Mouse (Mus musculus) adrenal gland, adult 18-20 months (tissue): ENCODE results near the gene Ralgps2. TPM values are rescaled to one million over a fixed set of nuclear protein-coding genes. Genes with fewer than 3 reads are reported as not detected.

Experiments used
- DNase-seq, 2 experiments: peaks; one replicate each; pipeline ENCODE4 v3.0.0; 2021 to 2022; ENCODE audit warnings: low spot score in 2 of 2
- long read RNA-seq, 2 experiments: library from polyadenylated mRNA; stranded (forward); transcript quantifications; one replicate each; pipeline ENCODE4 v2.0.0; 2021
- total RNA-seq, 2 experiments: library from RNA; stranded (reverse); gene quantifications; 1 replicate in 1 of 2; 2 replicates in 1 of 2; pipeline ENCODE4 v1.2.3; 2021

Ralgps2 gene
- 10 to 100 TPM; 10.5 to 16.0 TPM for total RNA-seq
- long read RNA-seq, experiment 1, partial matches to known transcripts = 0 of 1 reads
- long read RNA-seq, experiment 1, other reads (novel, unspliced or antisense) = 1 of 1 reads
- long read RNA-seq, experiment 2, full-length matches to known transcripts = 12 of 20 reads
- long read RNA-seq, experiment 2, partial matches to known transcripts = 3 of 20 reads
- long read RNA-seq, experiment 2, other reads (novel, unspliced or antisense) = 5 of 20 reads

DNA sequence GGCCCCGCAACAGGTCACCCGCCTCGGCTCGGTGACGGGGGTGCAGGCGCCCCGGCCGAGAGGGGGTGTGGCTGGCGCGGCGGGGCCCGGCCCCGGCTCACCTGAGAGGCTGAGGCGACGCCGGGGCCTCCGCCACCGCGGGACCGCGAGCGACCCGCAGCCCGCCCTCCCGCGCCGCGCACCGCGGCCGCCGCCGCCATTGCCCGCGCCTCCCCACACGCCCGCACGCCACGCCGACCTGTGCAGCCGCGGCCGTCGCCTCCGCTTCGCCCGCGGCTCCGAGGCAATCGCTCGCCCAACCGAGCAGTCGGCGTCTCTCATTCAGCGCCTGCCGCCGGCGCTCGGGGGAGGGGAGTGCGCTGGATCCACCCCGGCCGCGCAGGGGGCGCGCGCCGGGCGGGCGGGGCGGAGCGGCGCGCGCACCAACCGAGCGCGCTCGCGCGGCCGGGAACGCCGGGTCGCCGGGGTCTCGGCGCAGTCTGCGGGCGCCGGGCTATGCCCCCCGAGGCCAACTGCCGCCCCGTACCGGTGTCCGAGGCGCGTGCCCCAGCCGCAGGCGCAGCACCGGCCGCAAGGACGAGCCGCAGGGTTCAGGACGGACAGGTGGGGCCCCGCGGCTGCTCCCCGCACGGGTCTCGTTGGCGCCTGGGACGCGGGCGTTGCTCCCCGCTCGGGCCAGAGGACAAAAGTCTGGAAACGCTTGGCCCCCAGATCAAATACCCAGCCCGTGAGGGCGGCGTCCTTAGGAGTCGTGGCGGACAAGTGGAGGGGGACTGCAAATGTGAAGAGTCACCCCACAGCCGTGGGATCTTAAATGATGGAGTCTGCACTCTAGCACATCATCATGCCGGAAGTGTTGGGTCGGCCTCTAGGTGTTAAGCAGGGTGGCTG lies at the start of gene Ralgps2:
TSS of gene Ralgps2 (minus strand) at position 376 of the 891 bp plus-strand sequence.
- DNase-seq = peak; percentile 60 to 63

DNA sequence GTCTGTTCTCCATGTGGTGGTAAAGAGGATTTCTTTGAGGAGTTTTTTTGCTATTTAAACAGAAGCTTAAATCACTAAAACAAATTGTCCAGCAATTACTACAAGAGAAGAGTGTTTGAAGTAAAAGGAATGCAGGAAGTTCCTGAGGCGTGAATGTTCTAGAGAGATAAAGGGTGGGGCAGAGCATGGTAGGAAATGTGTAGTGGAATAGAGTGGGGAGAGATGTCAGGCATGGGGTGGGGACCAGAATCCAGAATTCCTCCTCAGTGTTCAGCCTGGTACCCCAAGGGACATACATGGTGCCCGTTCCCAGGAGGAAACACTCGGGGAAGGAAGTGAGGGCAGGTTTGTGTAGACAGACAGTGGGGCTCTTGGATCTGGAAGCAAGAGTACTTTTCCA lies 48.1 kb upstream of the Ralgps2 start:
- DNase-seq = no peak

DNA sequence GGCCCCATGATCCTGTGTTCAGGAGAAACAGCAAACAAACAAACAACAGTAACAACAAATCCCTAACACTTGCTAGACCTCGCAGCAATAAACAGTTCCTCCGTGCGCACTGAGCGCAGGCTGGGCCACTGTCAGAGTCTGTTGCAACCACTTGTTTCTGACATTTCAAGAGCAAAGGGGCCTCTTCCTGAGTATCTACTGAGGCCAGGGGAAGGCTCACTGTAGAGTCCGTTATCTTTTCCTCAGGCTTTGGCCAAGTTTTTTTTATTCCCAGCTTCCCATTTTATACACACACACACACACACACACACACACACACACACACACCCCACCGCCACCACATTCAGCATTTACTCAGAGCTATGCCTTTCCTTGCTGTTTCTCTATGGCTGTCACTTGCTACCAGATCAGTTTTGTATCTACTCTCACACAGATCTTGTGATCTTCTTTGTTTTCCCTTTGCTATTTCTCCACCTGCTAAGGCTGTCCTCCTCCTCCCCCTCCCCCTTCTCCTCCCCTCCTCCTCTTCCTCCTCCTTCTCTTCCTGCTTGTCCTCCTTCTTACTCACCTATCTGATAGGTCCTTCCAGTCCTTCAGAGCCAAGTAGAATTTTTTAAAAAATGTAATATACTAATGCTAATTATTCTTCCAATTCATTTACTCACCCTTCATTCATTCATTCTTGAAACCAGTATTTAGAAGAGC lies 47.4 kb upstream of the Ralgps2 start:
- no peak for DNase-seq

DNA sequence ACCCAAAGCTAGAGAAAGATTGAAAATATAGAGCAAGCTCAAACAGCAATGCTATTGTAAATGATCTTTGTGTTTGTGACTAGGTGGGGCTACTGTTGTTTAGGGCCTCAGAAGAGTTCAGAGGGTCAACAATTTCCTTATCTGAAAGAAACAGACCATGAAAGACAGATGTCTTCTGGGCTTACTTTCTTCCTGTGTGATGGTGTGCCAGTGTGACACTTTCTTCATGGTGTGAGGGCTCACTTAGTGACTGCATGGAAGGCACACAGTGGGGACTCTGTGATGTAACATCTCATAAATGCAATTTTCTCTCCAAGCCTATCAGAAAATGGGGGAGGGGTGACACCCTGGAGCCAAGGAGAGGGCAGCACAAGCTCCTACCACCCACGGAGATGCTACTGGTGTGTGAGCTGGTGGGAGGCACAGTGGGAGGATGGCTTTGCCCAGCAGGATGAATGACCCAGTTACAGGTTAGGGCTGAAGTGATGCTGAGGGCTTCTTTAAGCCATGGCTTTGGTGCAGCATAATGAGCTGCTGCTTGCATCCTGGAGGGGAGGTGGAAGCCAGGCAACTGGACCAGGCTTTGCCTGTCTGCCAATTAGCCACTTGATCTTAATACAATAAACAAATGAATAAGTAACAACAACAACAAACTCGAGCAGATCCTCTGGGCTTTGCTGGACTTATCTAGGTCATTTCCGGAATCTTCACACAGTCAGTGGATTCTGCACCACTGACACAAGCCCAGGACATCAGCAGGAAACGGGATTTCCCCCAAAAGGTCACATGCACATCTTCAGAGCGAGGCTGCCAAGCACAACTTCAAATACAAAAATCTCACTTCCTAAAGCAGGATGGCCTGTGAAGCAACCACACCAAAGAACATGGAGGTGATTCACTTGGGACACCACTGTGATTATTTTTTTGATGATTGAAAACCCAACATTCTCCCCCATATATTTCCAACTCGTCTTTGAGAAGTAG lies 46.5 kb upstream of the Ralgps2 start:
- DNase-seq = no peak

DNA sequence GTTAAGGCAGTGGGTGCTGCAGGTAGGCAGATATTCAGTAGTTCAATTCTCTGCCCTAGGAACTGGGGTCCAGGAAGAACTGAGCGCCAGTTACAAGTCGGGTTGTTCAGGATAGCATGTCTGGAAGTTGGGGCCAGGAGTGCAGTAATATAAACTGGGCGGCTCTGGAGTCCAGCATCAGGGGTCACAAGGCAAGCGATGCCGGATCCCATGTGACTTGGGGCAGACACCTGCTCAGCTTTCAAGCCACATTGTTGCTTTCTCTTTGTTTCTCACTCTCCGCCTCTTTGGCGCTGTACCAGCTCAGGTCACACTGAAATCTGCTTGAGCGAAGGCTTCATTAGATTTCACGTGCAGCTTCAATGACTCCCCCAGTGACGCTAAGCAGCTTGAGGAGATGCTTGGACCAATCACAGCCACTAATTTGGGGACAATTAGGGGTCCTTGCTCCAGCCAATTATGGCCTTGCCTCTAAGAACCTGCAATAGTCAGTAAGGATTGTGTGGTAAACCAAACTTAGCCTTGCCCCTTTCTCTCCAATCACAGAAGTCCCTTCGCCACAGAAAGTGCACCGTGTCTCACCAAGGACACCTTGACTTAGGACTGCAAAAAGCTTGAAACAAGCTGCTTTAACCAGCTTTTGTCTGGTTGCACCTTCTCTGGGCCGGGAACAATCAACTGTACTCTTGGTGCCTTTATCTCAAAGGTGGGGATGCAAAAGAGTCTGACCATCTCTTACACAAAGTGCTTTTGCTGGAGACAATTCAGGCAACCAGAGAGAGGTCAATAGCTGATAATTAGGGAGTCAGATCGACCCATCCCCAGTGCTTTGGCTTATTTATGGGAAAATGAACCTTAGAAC lies 43.8 kb upstream of the Ralgps2 start:
- DNase-seq = no peak

DNA sequence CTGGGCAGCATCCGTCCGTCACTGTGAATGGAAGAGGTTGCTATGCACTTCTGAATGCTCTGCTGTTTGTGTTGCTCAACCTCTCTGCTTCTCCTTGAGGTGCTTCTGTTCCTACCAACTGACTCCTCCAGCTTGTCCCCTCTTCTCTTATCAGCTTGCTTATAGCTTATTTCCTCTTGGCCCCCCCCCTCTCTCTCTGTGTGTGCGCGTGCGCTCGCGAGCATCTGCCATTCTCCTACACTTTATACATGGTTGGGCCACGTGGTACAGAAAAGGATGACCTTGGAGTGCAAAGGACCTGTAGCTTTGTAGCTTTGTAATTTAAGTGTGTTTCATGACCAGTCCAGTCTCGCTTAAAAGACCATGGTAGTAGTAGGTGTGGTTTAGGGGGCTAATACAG lies 42.5 kb upstream of the Ralgps2 start:
- DNase-seq = no peak

DNA sequence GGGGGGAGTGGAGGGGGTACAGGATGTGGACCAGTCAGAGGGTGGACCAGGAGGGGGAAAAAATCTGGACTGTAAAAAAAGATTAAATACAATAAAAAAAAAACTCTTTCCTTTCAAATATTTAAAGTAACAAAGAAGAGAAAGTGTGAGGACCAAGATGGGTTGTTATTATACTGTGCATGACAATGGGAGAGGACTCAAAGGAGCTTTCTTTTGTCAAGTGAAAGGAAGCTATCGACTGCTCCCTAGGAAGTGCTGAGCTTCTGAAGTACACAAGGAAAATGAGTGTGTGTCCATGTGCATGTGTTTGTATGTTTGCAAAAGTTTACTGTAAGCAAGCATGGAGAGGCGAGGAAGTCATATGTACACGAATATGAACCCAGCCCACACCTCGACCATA lies 40.3 kb upstream of the Ralgps2 start:
- DNase-seq = no peak

DNA sequence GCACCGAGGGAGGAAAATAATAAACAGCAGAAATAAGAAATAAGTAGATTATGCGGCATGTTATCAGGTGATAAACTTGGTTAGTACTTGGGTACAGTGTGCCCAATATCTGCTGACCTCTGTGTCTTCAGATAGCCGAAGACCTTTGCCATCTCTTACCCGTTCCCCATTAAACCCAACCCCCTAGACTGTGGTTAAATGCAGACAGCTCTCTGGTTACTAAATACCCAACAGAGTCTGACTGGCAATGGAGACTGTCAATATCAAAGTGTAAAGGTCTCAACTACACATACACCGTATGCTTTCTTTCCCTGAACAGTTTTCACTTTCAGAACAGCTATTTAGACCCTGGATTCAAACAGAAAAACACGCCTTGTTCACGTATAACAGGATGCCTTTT lies 39.2 kb upstream of the Ralgps2 start:
- DNase-seq = no peak

DNA sequence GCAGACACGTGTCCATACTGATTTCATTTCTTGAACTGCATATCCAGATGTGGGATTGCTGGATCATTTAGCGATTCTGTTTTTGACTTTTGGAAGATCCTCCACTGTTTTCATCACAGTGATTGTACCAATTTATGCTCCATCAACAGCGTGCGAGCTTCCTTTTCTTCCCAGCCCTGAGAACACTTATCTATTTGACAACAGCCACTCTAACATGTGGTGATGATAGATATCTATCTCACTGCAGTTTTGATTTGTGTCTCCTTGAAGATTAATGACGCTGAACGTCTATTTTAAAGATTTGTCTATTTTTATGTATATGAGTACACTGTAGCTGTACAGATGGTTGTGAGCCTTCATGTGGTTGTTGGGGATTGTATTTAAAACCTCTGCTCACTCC lies 34.4 kb upstream of the Ralgps2 start:
- no peak for DNase-seq

DNA sequence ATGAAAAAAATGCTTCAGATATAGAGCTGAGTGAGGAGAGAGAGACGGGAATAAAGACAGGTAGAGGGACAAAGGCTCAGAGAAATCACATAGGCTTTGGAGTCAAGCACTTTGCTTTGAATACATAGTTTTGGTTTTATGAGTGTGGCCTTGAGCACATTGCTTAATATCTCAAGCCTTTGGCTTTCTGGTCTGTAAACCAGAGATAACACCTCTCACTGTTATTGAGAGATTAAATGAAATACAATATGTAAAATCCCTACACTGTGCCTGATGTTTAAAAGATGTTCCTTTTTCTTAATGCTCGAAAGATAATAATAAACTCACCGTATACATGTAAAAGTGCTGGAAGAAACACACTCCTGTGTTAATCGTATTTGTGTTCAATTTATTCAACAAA lies 33.0 kb upstream of the Ralgps2 start:
- DNase-seq = no peak

DNA sequence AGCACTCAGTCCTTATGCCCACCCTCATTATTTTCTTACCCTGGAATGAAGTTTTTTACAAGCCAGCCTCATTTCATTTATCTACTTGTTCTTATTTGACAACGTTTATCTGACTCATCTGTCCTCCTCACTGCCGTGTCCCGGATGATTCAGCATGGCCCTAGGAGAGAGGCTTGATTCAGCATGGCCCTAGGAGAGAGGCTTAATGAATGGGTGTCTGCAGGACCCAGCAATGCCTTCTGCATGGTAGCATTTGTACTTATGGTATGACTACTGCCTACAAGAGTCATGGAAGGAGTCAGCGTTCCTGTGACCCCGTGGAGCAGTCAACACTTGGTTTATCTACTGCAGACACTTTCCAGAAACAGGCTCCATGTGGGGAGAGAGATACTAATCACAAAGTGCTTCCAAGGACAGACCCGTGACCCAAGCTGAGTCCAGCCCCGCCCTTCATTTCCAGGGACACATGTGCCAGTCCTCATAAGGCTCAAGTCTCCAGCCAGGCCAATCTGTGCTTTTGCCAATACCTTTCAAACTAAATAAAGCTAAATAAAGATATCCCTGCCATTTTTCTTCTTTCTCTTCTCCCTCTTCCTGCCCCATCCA lies 31.9 kb upstream of the Ralgps2 start:
- DNase-seq = no peak

DNA sequence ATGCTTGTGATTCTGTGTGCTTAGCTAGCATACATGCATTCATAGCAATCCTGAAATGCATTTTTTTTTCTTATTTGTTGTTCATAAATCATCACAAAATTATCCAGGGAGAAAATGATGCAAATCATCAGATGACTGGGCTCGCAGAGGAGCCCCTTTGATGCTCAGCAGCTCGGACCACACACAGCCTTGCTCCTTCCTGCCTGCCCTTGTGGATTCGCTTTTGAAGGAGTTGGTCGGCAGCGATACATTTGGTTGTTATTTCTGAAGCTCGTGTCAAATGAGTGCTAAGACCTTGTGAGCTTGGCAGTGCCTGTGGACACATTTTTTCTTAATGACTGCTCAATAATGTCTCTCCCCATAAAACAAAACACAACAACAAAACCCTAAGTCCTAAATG lies 31.2 kb upstream of the Ralgps2 start:
- no peak for DNase-seq

DNA sequence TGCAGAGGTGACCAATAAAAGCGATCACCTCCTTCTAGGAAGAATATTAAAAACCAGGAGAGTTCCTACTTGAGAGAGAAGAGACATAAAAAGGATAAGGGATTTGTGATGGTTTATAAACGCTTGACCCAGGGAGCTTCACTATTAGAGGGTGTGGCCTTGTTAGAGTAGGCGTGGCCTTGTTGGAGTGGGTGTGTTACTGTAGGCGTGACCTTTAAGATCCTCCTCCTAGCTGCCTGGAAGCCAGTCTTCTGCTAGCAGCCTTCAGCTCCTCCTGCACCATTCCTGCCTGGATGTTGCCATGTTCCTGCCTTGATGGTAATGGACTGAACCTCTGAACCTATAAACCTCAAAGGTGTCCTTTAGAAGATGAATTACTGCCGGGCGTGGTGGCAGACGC lies 28.7 kb upstream of the Ralgps2 start:
- DNase-seq = no peak

DNA sequence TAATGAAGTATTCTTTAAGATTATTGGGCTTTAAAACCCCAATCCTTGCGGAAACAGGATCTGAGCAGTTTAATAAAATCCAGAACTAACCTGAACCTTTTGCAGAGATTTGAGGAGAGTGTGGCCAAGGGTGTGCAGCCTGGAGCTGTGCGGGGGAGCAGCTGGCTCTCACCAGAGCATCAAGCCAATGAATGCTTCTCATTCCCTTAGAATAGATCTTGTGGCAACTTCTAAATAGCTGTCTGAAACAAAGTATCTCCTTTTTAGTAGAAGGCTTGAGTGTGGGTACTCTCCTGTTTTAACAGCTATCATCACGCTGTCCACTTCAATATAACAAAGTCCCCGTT lies 25.1 kb upstream of the Ralgps2 start:
- DNase-seq = no peak

DNA sequence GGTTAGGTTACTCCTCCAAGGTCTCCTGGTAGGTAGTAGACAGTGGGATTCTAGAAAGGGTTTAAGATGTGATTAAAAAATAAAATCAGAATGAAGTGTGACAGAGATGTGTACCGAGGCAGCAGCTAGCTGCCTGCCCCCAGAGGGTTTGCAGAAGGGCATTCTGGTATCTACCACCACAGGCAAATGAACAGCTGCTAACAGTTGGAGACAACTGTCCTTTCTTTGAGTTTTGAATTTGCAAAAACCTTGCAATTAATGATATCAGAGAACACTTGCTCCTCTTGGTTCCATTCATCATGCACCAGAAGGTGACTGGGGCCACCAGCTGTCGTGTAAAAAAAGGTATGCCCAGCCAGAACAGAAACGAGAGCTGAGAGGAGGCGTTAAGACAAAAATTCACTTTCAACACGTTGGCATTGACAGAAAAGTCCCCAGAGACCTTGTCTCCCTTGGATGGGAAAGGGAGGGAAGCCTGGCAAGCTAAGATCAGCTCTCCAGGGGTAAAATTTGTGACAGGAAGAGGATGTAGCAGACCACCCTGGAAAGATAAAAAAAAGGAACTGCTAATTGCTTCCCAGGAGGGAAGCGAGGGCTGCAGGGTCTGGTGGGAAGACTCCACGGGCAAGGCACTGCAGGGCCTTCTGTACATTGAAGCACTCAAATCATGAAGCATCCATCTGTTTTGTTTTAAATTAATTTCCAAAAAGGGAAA lies 24.6 kb upstream of the Ralgps2 start:
- no peak for DNase-seq

DNA sequence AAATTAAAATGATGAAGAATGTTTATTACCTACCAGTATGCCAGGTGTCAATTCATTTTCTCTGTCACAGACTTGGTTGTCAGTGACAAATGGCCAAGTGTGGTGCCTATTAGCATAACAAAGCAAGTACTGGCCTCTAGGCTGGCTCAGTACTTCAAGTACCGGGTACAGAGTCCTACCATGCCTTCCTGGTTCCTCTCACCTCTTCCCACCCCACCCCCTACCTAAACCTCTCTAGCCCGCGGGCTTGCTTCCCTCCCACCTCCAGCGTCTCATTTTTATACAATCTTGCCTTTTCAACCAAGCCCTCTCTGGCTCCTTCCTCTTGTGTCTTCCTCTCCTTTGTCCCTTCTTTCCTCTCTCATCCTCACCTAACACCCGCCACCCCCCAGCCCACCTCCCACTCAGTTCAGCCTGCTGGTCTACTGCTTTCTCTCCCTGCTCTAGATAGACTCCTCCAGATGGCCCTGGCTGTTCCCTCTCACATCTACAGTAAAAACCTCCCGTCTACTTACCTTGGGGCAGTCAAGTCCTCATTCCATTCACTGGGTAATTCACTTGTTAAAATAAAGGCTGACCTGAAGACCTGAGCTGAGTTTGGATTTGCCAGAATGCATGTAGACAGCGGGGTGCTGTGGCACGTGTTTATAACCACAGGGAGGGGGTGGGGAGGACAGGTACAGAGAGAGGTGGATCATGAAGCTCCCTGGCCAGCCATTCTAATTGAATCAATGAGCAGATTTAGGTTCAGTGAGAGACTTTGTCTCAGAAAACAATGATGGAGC lies 22.2 kb upstream of the Ralgps2 start:
- DNase-seq = no peak

DNA sequence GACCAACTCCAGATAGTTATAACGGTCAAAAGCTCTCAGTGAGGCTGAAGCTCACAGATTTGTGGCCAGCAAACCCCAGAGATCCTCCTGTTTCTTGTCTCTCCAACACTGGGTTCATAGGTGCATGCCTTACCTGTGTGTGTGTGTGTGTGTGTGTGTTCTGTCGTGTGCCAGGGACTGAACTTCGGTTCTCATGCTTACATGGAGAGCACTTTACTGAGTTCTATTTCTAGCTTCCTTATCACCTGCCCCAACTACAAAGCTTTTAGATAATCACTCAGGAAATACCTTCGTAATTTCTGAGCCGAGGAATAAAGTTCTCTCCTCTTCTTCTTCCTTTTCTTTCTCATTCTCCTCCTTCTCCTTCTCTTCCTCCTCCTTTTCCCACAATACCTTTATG lies 19.6 kb upstream of the Ralgps2 start:
- no peak for DNase-seq

DNA sequence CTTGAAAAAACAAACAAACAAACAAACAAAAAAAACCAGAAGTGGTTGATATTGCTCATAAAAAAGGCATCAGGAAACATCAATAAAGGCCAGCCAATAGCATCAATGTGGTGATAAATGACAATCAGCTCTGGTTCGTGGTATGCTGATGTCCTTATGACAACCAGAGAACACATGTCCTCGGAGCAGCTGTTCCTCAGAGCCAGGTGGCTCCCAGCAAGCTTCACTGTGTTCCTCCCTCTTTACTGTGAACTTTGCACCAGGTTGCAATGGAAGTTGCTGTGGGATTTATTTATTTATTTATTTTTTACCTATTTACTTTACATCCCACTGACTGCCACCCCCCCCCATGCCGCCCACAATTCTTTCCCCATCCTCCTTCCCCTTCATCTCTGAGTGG lies 17.9 kb upstream of the Ralgps2 start:
- DNase-seq = no peak
